Comparison of ENCODE assay signal across 21 mouse cellular contexts in the genomic region with DNA sequence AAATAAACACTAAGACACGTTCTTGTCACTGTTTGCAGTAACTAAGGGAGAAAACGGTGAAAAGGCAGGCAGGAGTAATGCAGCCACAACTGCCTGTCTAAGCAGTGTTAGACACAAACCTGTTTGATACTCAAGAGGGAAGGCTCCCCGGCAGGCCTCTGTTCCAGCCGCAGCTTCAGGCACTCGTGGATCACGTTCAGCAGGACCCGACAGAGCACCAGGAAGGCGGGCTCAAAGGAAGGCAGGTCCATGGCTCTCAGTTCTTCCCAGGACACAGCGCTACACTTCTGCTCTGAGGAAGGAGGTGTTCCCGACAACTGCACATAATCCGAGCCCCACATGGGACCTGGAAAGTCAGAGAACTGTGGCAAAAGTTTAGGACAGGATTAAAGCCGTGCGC.
"Had no signal": no experiment of that assay in that cellular context is flagged by ENCODE, and none has a peak within 500 bp of the region (broad histone marks: within the 10 kb centered on the region; RNA-seq: fewer than 3 reads in every experiment).

No protein-coding gene starts in this region.

- H3K27ac ChIP-seq: intestine, embryonic 15.5 days; layer of hippocampus, adult 2 months; liver, embryonic 12.5 days; liver, embryonic 15.5 days; midbrain, embryonic 10.5 days; midbrain, embryonic 13.5 days; neural tube, embryonic 13.5 days; stomach, embryonic 15.5 days had no signal

- H3K4me3 ChIP-seq: intestine, embryonic 15.5 days; layer of hippocampus, adult 2 months; liver, embryonic 12.5 days; liver, embryonic 15.5 days; megakaryocyte, embryonic 14.5 days; midbrain, embryonic 10.5 days; midbrain, embryonic 13.5 days; myocyte; neural tube, embryonic 13.5 days; stomach, embryonic 15.5 days had no signal

- ATAC-seq: intestine, embryonic 15.5 days; liver, embryonic 12.5 days; midbrain, embryonic 13.5 days; midbrain, embryonic 16.5 days had no signal

- H3K27me3 ChIP-seq: intestine, embryonic 15.5 days; liver, embryonic 12.5 days; liver, embryonic 15.5 days; megakaryocyte, embryonic 14.5 days; midbrain, embryonic 13.5 days; neural tube, embryonic 13.5 days; stomach, embryonic 15.5 days had no signal

- DNase-seq: kidney, adult 11 months; kidney, adult 8-10 months; kidney, postnatal 25 days; layer of hippocampus, adult 9-11 months; liver; retina, postnatal 1 day; right cerebral cortex, postnatal 25 days; spleen, adult 18-20 months; thymus, adult 2 months; thymus, postnatal 14 days had no signal

- H3K9me3 ChIP-seq: intestine, embryonic 15.5 days; liver, embryonic 12.5 days; liver, embryonic 15.5 days; megakaryocyte, embryonic 14.5 days; midbrain, embryonic 10.5 days; midbrain, embryonic 13.5 days; neural tube, embryonic 13.5 days; stomach, embryonic 15.5 days had no signal

- H3K9ac ChIP-seq: intestine, embryonic 15.5 days; liver, embryonic 12.5 days; liver, embryonic 15.5 days; midbrain, embryonic 13.5 days; neural tube, embryonic 13.5 days; stomach, embryonic 15.5 days had no signal

- H3K4me2 ChIP-seq: intestine, embryonic 15.5 days; liver, embryonic 12.5 days; liver, embryonic 15.5 days; midbrain, embryonic 13.5 days; neural tube, embryonic 13.5 days; stomach, embryonic 15.5 days had no signal
